Mouse (Mus musculus): ENCODE measurements around the gene Prx.

Prx gene

GRCm38 (mm10) chr7:27560291-27560887 lies 61.3 kb downstream of the Prx start:
- DNase-seq (ENCODE audit: low spot score in 2 of 2) = no peak

- no peak for DNase-seq (ENCODE audit: low spot score in 2 of 2)
Measured at GRCm38 (mm10) chr7:27560978-27561377, 61.9 kb downstream of the Prx start.

Data from frontal cortex, postnatal 14 days (tissue).